Mouse (Mus musculus): ENCODE results near the gene Rps4x. TPM values are rescaled to one million over a fixed set of nuclear protein-coding genes. Genes with fewer than 3 reads are reported as not detected.

The Rps4x gene
- polyA plus RNA-seq, 1 experiment from 2014 or later, result 477 TPM

DNA sequence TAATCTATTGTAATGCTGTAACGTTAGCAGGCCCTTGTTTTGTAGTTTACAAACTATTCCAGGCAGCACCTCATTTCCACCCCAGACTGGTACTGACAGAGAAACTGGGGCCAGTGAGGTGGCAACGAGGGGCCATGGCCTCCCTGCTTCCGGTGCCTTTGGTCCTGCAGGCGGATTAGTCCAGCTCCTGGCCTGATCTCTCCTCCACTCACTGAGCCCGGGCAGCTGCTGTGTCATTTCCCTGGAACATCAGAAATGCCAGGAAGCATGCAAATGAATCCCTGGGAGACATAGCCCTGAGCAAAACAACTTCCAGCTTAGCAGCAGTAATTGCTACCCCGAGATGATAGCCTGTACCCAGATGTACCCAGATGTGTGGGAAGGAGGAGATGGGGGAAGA, 22.2 kb downstream of the Rps4x start:
- Histone ChIP-seq H3K9ac (no peak overlapping the region), H3K27ac (replicated peaks) (no peak overlapping the region; the same call in 1 of the 2 replicates), H3K9me3 (no peaks in the 10 kb centered on the region), H3K4me2 (no peak overlapping the region), H3K36me3 (no peaks in the 10 kb centered on the region), H3K4me3 (no peak overlapping the region), H3K27me3 (replicated peaks) (peaks cover 4% of the 10 kb centered on the region), H3K4me1 (0 out of 2 replicates have a peak, but pooled peaks cover 5% of the 10 kb centered on the region)
- no peak for ATAC-seq (ENCODE audit: extremely low read depth, insufficient number of reproducible peaks, low FRiP score, low TSS enrichment)
- WGBS, result 30% methylated on average over 6 of the region's 6 CpGs

DNA sequence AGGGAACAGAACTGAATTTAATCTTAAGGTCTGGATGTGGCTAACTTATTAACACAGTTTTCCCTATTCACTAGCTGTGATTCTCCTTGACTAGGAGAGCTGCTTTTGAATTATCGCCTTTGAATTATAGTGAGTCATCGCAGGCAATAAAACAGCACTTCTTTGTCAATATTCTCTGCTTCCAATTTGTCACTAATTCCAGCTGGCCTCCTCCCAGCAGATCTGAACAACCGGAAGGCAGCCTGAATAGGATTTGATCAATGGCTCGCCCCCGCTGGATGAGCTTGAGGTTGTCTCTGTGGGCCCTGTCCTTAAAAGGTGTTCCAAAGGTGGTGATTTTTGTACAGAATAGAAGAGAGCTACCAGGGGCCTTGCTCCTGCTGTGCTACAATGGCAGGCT, 22.7 kb downstream of the Rps4x start:
- Histone ChIP-seq H3K36me3 (no peaks in the 10 kb centered on the region), H3K27me3 (replicated peaks) (peaks cover 6% of the 10 kb centered on the region), H3K4me3 (no peak overlapping the region), H3K4me2 (no peak overlapping the region), H3K9me3 (no peaks in the 10 kb centered on the region), H3K9ac (no peak overlapping the region), H3K4me1 (0 out of 2 replicates have a peak, but pooled peaks cover 5% of the 10 kb centered on the region), H3K27ac (replicated peaks) (no peak overlapping the region)
- ATAC-seq (ENCODE audit: extremely low read depth, insufficient number of reproducible peaks, low FRiP score, low TSS enrichment), result no peak
- WGBS, result 64% methylated on average over 5 of the region's 5 CpGs

DNA sequence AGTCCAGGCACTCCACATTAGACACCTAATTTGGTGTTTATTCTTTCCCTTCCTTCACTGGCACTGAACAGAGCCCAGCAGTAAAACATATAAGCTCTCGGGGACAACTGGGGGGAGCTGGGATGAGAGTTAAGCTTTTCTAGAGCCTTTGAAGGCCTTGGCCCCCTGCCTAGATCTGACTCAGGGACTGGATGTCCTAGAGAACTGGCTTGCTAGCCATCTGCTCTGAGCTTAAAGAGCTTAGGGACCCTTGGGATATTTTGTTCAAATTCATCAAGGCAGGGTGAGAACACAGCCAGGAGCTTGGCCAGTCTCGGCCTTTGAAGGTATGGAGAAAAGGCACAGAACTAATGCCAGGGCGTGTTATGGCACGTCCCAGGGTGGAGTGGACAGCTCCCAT, 25.7 kb downstream of the Rps4x start:
- H3K4me3 ChIP-seq, result no peak overlapping the region
- WGBS, result 60% methylated on average over 4 of the region's 4 CpGs
- no peak overlapping the region for H3K27ac ChIP-seq (replicated peaks)
- no peak overlapping the region for H3K9ac ChIP-seq
- 0 out of 2 replicates have a peak, but pooled peaks cover 3% of the 10 kb centered on the region for H3K4me1 ChIP-seq
- H3K36me3 ChIP-seq, result no peaks in the 10 kb centered on the region
- H3K27me3 ChIP-seq (replicated peaks), result peaks cover 6% of the 10 kb centered on the region
- no peak overlapping the region for H3K4me2 ChIP-seq
- no peaks in the 10 kb centered on the region for H3K9me3 ChIP-seq
- ATAC-seq (ENCODE audit: extremely low read depth, insufficient number of reproducible peaks, low FRiP score, low TSS enrichment), result no peak

DNA sequence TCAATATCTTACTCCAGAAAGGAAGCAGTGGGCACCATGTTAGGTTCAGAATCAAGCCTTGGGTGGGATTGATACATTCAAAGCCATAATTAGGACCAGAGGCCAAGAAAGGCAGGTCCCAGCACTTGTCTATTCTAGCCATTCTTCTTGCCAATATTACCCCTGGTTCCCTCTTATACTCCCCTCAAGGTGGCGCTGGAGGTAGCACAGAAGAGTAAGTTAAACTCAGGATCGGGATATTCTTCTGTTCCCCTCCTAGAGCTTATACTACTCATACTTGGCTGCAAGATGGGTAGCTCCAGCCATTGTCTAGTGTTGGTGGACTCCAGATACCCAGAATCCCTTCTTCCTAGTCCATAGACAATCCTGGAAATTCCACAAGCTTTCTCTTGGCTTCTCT, 26.1 kb downstream of the Rps4x start:
- Histone ChIP-seq H3K36me3 (no peaks in the 10 kb centered on the region), H3K9ac (no peak overlapping the region), H3K9me3 (no peaks in the 10 kb centered on the region), H3K27me3 (replicated peaks) (peaks cover 6% of the 10 kb centered on the region), H3K4me3 (no peak overlapping the region), H3K4me2 (no peak overlapping the region), H3K4me1 (0 out of 2 replicates have a peak, but pooled peaks cover 3% of the 10 kb centered on the region), H3K27ac (replicated peaks) (no peak overlapping the region)
- ATAC-seq (ENCODE audit: extremely low read depth, insufficient number of reproducible peaks, low FRiP score, low TSS enrichment), result no peak
- 44% methylated on average over 2 of the region's 2 CpGs for WGBS

DNA sequence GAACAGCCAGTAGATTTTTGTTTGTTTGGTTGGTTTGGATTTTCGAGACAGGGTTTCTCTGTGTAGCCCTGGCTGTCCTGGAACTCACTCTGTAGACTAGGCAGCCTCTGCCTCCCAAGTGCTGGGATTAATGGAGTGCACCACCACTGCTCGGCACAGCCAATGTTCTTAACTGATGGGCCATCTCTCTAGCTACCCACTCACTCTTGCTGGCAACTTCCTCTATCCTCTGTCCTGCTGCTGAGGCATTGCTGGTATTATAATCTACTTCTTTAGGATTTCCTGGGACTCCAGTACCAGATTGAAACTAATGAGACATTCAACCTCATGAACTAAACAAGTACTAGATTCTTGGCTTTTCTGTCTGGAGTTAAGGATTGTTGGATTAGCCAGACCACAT, 28.7 kb downstream of the Rps4x start:
- Histone ChIP-seq H3K9ac (no peak overlapping the region), H3K4me3 (no peak overlapping the region), H3K4me2 (no peak overlapping the region), H3K9me3 (no peaks in the 10 kb centered on the region), H3K27ac (replicated peaks) (no peak overlapping the region), H3K27me3 (replicated peaks) (peaks cover 6% of the 10 kb centered on the region; the same call in 1 of the 2 replicates), H3K4me1 (peaks cover 4% of the 10 kb centered on the region; the same call in 1 of the 2 replicates), H3K36me3 (no peaks in the 10 kb centered on the region)
- WGBS, result 57% methylated on average over 2 of the region's 2 CpGs
- no peak for ATAC-seq (ENCODE audit: extremely low read depth, insufficient number of reproducible peaks, low FRiP score, low TSS enrichment)

DNA sequence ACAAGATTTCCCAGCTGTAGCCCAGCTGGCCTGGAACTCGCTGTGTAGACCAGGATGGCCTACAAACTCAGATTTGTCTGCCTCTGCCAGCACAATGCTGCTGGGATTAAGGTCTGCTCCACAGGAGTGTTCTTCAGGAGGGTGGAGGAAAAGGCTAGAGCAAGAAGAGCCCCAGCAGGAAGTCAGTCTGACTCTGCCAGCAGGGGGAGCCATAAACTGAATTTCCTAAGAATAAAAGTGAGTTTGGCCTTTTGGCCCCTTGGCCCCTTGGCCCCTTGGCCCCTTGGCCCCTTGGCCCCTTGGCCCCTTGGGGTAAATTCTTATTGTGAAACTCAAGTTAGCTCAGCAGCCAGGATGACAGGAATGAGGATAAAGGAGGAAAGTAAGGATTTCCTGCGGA, 29.4 kb downstream of the Rps4x start:
- peaks cover 6% of the 10 kb centered on the region; the same call in 1 of the 2 replicates for H3K27me3 ChIP-seq (replicated peaks)
- H3K4me1 ChIP-seq, result peaks cover 4% of the 10 kb centered on the region; the same call in 1 of the 2 replicates
- no peak overlapping the region for H3K4me2 ChIP-seq
- H3K27ac ChIP-seq (replicated peaks), result no peak overlapping the region
- no peak for ATAC-seq (ENCODE audit: extremely low read depth, insufficient number of reproducible peaks, low FRiP score, low TSS enrichment)
- no peaks in the 10 kb centered on the region for H3K9me3 ChIP-seq
- no peak overlapping the region for H3K4me3 ChIP-seq
- 62% methylated on average over 2 of the region's 2 CpGs for whole genome bisulfite sequencing
- H3K36me3 ChIP-seq, result no peaks in the 10 kb centered on the region
- H3K9ac ChIP-seq, result no peak overlapping the region

DNA sequence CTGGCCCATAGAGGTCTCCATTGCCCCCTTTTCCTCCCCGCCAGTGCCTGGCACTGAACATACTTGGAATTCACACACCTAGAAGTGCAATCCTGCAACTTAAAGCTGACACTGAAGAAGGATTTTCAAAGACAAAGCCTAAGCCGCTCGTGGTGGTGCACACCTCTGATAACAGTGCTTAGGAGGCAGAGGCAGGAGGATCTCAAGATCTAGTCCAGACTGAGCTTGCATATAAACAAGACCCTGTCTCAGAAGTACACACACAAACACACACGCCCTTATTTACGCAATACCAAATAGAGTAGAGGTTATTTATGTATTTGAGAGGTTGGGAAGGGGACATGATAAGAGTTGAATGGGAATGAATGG, 31.8 kb downstream of the Rps4x start:
- Histone ChIP-seq H3K27ac (replicated peaks) (peak overlapping the region; percentile 83), H3K27me3 (replicated peaks) (peaks cover 6% of the 10 kb centered on the region; the same call in 1 of the 2 replicates), H3K4me3 (peak overlapping the region; percentile 50), H3K36me3 (no peaks in the 10 kb centered on the region), H3K9me3 (no peaks in the 10 kb centered on the region), H3K9ac (peak overlapping the region; percentile 73), H3K4me1 (peaks cover 4% of the 10 kb centered on the region; the same call in 1 of the 2 replicates), H3K4me2 (peak overlapping the region; percentile 62)
- no peak for ATAC-seq (ENCODE audit: extremely low read depth, insufficient number of reproducible peaks, low FRiP score, low TSS enrichment)
- 34% methylated on average over 5 of the region's 5 CpGs for WGBS

DNA sequence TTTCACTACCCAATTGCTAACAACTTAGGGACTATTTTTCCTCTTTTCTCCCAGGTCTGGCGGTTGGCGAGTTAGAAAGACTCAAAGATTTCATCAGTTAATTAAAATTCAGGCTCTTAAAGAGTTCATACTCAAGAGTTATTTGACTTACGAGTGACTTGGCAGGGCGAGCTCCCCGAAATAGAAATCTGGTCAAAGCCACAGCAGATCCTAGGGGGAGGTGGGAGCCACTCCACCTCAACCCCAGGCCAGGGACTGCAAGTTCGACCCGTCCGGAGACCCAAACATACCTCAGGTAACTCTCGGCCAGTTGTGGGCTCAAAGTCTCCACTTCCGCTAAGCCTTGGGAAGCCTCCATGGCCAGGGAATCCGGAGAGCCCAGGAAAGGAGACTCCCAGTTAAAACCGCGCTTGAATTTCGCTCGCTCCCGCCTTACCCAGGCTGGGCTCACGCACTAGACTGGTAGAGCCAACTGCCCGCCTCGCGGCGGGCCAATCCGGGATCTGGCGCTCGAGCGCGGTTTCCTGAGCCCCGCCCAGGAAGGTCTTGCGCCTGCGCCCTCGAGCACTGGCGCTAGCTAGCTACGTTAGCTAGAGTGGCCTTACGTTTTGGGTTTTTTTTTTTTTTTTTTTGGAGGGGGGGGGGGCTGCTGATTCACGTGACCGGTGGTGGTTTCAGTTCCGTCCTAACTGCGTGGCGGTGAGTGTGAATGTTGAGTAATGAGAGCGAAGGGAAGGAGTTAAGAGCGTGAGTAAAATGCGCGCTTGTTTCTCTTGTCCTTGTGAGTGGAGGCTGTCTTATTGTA, 32.4 kb downstream of the Rps4x start, which contains the start of gene Ercc6l:
Ercc6l (minus strand) TSS at position 474 of the 805 bp plus-strand sequence.
- peak within 1 kb of the TSS; percentile 65 for H3K4me2 ChIP-seq
- peak; percentile 98 for ATAC-seq (ENCODE audit: extremely low read depth, insufficient number of reproducible peaks, low FRiP score, low TSS enrichment)
- no peaks in the 10 kb centered on the region for H3K36me3 ChIP-seq
- H3K9me3 ChIP-seq, result no peaks in the 10 kb centered on the region
- peaks cover 3% of the 10 kb centered on the region; the same call in 1 of the 2 replicates for H3K27me3 ChIP-seq (replicated peaks)
- H3K4me1 ChIP-seq, result peaks cover 4% of the 10 kb centered on the region; the same call in 1 of the 2 replicates
- peak within 1 kb of the TSS; percentile 77 for H3K9ac ChIP-seq
- peak within 1 kb of the TSS; percentile 83 for H3K27ac ChIP-seq (replicated peaks)
- 7% methylated on average over 42 of the region's 42 CpGs for WGBS
- peak within 1 kb of the TSS; percentile 61 for H3K4me3 ChIP-seq

DNA sequence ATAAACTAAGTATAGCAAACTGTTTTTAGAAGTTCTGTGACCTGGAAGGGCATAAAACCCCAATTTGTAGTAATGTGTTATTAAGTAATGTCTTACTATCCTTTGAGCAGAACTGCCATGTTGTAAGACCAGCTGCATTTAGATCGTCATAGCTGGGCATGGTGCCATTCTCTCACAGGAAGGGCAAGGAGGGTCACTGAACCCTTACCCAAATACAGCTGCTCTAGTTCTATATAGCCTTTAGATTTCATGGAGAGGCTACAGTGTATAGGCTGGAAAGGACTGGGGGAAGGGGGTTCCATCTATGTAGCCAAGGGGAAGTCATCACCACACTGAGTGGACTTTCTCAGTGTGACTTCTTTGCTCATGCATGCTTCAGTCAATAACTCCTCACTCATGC, 48.0 kb downstream of the Rps4x start:
- WGBS, result 75% methylated on average over 1 of the region's 1 CpGs
- peaks cover 6% of the 10 kb centered on the region; the same call in 1 of the 2 replicates for H3K27me3 ChIP-seq (replicated peaks)
- H3K9ac ChIP-seq, result no peak overlapping the region
- no peak overlapping the region for H3K27ac ChIP-seq (replicated peaks)
- ATAC-seq (ENCODE audit: extremely low read depth, insufficient number of reproducible peaks, low FRiP score, low TSS enrichment), result no peak
- no peak overlapping the region for H3K4me2 ChIP-seq
- peaks cover 42% of the 10 kb centered on the region for H3K36me3 ChIP-seq
- no peaks in the 10 kb centered on the region for H3K9me3 ChIP-seq
- H3K4me1 ChIP-seq, result no peaks in the 10 kb centered on the region
- no peak overlapping the region for H3K4me3 ChIP-seq

Other genes with a start within 250 kb of the Rps4x start
- gene Rtl5, start 118.1 kb downstream of the Rps4x start, polyA plus RNA-seq (2015; fragmentation: Nextera tagmentation; extraction: Ambion mirVana), result 0.88 and 1.2 TPM in 2 replicates
- 46.4 and 50.7 TPM in 2 replicates for gene Pin4, start 69.9 kb downstream of the Rps4x start, polyA plus RNA-seq (2015; fragmentation: Nextera tagmentation; extraction: Ambion mirVana)
- gene Ercc6l, start 32.3 kb downstream of the Rps4x start, polyA plus RNA-seq (2015; fragmentation: Nextera tagmentation; extraction: Ambion mirVana), result 7.4 and 8.6 TPM in 2 replicates
- 644 and 701 TPM in 2 replicates for gene Cited1, start 62.8 kb upstream of the Rps4x start, polyA plus RNA-seq (2015; fragmentation: Nextera tagmentation; extraction: Ambion mirVana)